Mouse (Mus musculus) kidney, postnatal 0 days (tissue): ENCODE measurements around the gene Wdr54. TPM values are rescaled to one million over a fixed set of nuclear protein-coding genes. Genes with fewer than 3 reads are reported as not detected.

Experiments used
- ATAC-seq: fragments of 200-750 bp; cut with Nextera tagmentation; replicated peaks from 2 replicates; pipeline ENCODE4 v1.8.0; 2017; ENCODE audit warnings: low read depth, moderate number of reproducible peaks, moderate TSS enrichment, moderate library complexity; ENCODE audit not compliant: low FRiP score
- DNase-seq: peaks from one replicate; pipeline ENCODE4 v3.0.0-alpha.2; 2016; ENCODE audit warnings: low spot score
- H3K27ac ChIP-seq: fragments of 300-500 bp; sonication (generic); 2 replicates; pipeline ENCODE4 v1.5.1; 2014; ENCODE audit warnings: mild to moderate bottlenecking
- H3K27me3 ChIP-seq: fragments of 300-500 bp; sonication (generic); 2 replicates; pipeline ENCODE4 v1.6.1; 2014; ENCODE audit warnings: low read length, mixed read lengths; ENCODE audit not compliant: insufficient read depth
- H3K36me3 ChIP-seq: fragments of 300-500 bp; sonication (generic); 2 replicates; pipeline ENCODE4 v1.6.1; 2014; ENCODE audit warnings: low read length, mixed read lengths; ENCODE audit not compliant: insufficient read depth
- H3K4me1 ChIP-seq: fragments of 300-500 bp; sonication (generic); replicated peaks from 2 replicates; pipeline ENCODE4 v1.6.1; 2014; ENCODE audit warnings: antibody characterized with exemption, low read length, mixed read lengths; ENCODE audit not compliant: insufficient read depth
- H3K4me2 ChIP-seq: fragments of 300-500 bp; sonication (generic); 2 replicates; pipeline ENCODE4 v1.6.1; 2014; ENCODE audit warnings: mild to moderate bottlenecking, low read length, moderate library complexity, mixed read lengths
- H3K4me3 ChIP-seq: fragments of 300-500 bp; sonication (generic); replicated peaks from 2 replicates; pipeline ENCODE4 v1.5.1; 2014; ENCODE audit warnings: low read depth, low read length
- H3K9ac ChIP-seq: fragments of 300-500 bp; sonication (generic); 2 replicates; pipeline ENCODE4 v1.6.1; 2014; ENCODE audit warnings: low read depth, low read length
- H3K9me3 ChIP-seq: fragments of 300-500 bp; sonication (generic); replicated peaks from 2 replicates; pipeline ENCODE4 v1.6.1; 2016; ENCODE audit warnings: low read length, inconsistent platforms, mixed read lengths
- CTCF ChIP-seq: IDR thresholded peaks from 2 replicates; pipeline ENCODE4 v1.5.1; 2016; ENCODE audit warnings: antibody characterized with exemption, low read depth, mild to moderate bottlenecking, moderate library complexity
- WGBS: fragments of 180-500 bp; shearing (Covaris S2); extraction: QIAGEN DNeasy Blood & Tissue Kit; methylation state at CpG from one replicate; pipeline ENCODE4 v1.1.7; 2014; 5-methylcytosine and 5-hydroxymethylcytosine counted together
- polyA plus RNA-seq: library from polyadenylated mRNA; unstranded; fragments of >200 nt; fragmentation: Nextera tagmentation; extraction: Ambion mirVana; gene quantifications from 2 replicates; pipeline ENCODE4 v1.2.1, GENCODE M21; 2015

The Wdr54 gene
- polyA plus RNA-seq, 1 experiment from 2014 or later, result 4.2 TPM

DNA sequence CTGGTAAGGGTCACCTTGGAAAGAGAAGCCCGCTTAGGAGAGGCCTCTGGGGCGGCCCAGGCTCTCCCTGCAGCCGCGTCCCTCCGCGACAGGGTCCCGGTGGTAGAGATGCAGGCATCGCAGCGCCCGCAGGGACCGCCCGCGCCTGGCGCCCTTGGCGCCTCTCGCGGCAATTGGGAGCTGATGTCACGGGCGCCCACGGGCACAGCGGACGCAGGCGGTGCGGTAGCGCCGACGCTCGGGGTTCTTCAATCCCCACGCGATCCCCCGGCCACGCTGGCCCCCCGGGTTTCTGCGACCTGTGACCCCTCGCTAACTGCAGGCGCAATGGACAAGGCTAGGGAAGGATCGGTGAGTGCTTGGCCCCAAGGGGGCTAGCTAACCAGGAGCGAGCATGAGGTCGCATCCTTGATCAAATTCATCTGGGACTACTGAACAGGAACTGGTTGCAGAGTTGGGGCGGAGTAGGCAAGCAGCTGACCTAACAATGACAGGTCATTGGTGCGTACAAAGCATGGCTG lies 13.9 kb downstream of the Wdr54 start:
- Histone ChIP-seq H3K27me3 (no peaks in the 10 kb centered on the region), H3K9ac (peak overlapping the region; percentile 57), H3K4me1 (peaks cover 23% of the 10 kb centered on the region), H3K4me2 (peak overlapping the region; percentile 63), H3K9me3 (no peaks in the 10 kb centered on the region), H3K27ac (0 out of 2 replicates have a peak overlapping the region, but pooled peaks have one; percentile 36), H3K36me3 (0 out of 2 replicates have a peak, but pooled peaks cover 4% of the 10 kb centered on the region), H3K4me3 (peak overlapping the region; percentile 14; the same call in 1 of the 2 replicates)
- TF ChIP-seq CTCF, result no peak
- WGBS, result 6% methylated on average over 41 of the region's 41 CpGs
- no peak for DNase-seq
- no peak for ATAC-seq

DNA sequence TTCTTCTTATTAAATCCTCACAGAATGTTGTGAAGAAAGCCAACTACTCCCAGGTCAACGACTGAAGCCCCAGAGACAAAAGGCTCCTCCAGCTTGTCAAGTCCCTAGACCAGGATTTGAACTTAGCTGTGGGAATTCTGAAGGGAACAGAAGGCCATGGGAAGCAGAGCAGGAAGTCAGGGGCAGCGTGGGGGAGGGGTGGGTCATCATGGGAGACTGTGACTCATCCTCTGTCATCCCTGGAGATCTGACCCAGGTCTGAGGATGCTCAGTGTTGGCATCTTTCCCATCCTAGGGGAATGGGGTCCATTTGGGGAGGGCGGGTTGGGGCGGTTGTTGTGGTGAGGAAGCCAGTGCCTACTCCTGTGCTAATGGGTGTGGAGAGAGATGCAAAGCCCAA lies 14.6 kb downstream of the Wdr54 start:
- 39% methylated on average over 4 of the region's 4 CpGs for WGBS
- ATAC-seq, result no peak
- Histone ChIP-seq H3K4me2 (peak overlapping the region; percentile 63), H3K9me3 (no peaks in the 10 kb centered on the region), H3K36me3 (0 out of 2 replicates have a peak, but pooled peaks cover 4% of the 10 kb centered on the region), H3K4me1 (peaks cover 23% of the 10 kb centered on the region), H3K9ac (peak overlapping the region; percentile 57), H3K27me3 (no peaks in the 10 kb centered on the region), H3K27ac (0 out of 2 replicates have a peak overlapping the region, but pooled peaks have one; percentile 36), H3K4me3 (no peak overlapping the region)
- DNase-seq, result no peak
- no peak for TF ChIP-seq CTCF

DNA sequence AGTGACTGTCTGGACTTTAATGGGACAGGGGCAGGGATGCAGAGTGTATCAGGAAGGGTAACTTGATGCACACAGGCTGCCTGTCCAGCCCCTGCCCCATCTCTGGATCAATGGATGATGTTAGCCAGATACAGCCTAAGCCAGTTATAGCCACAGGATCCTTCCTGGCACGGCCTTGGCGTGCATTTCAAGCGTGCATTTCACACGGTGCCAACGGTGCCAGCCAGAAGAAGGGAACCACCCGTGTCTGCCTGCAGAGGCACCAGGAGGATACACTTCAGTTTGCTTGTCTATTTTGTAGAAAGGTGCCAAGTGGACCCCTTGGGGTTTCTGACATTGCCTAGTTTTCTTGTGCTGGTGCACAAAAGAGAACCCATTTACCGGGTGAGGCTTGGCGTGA lies 16.2 kb downstream of the Wdr54 start:
- ATAC-seq, result no peak
- peaks cover 35% of the 10 kb centered on the region for H3K4me1 ChIP-seq
- H3K27ac ChIP-seq, result no peak overlapping the region
- H3K4me3 ChIP-seq, result no peak overlapping the region
- no peaks in the 10 kb centered on the region for H3K9me3 ChIP-seq
- no peak for DNase-seq
- no peak for TF ChIP-seq CTCF
- H3K36me3 ChIP-seq, result 0 out of 2 replicates have a peak, but pooled peaks cover 4% of the 10 kb centered on the region
- H3K9ac ChIP-seq, result no peak overlapping the region
- no peaks in the 10 kb centered on the region for H3K27me3 ChIP-seq
- 98% methylated on average over 8 of the region's 8 CpGs for WGBS
- no peak overlapping the region for H3K4me2 ChIP-seq

DNA sequence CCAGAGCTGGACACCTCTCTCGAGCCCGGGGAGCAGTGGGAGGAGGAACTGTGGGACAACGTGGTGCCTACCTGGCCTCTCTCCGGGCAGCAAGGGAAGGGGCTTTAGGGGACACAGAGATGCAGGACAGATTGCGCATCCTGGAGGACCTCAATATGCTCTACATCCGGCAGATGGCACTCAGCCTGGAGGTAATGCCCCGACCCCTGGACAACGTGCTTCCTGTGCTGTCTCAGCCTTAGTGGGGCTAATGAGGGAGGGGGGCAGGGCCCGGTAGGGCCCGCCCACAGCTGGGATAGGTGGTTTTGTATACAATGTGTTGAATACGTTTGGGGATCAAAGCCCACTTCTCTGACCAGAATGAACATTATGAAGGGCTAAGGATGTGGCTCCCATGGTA lies 18.1 kb downstream of the Wdr54 start:
- H3K4me2 ChIP-seq, result peak overlapping the region; percentile 87
- H3K36me3 ChIP-seq, result 0 out of 2 replicates have a peak, but pooled peaks cover 4% of the 10 kb centered on the region
- peak overlapping the region; percentile 83 for H3K9ac ChIP-seq
- peak overlapping the region; percentile 100 for H3K27ac ChIP-seq
- peaks cover 38% of the 10 kb centered on the region for H3K4me1 ChIP-seq
- H3K27me3 ChIP-seq, result no peaks in the 10 kb centered on the region
- ATAC-seq, result peak; percentile 22; the same call in 1 of the 2 replicates
- 2% methylated on average over 11 of the region's 11 CpGs for WGBS
- H3K9me3 ChIP-seq, result no peaks in the 10 kb centered on the region
- TF ChIP-seq CTCF, result peak; percentile 43
- DNase-seq, result peak; percentile 71
- peak overlapping the region; percentile 53 for H3K4me3 ChIP-seq

DNA sequence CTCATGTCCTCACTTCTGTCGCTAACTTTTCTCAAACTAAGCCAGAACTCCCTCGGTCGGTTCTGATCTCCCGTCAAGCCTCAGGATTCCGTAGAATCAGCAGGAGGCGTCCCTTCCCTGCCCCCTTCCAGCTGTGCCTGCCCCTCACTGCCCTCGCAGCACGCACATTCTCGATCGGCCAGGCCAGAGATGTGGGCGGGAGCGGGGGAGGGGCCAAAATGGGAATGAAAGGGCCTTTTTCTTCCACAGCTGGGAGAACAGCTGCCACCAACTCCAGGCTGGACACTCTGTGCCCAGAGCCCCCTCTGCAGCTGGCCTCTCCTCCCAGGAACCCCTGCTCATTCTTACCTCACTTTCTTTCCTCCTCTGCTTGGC lies 18.6 kb downstream of the Wdr54 start:
- WGBS, result under 1% methylated on average over 12 of the region's 12 CpGs
- H3K27ac ChIP-seq, result peak overlapping the region; percentile 100
- peak overlapping the region; percentile 87 for H3K4me2 ChIP-seq
- peak; percentile 61 for ATAC-seq
- TF ChIP-seq CTCF, result peak; percentile 21; the same call in 1 of the 2 replicates
- peak overlapping the region; percentile 53 for H3K4me3 ChIP-seq
- H3K27me3 ChIP-seq, result no peaks in the 10 kb centered on the region
- peaks cover 38% of the 10 kb centered on the region for H3K4me1 ChIP-seq
- DNase-seq, result peak; percentile 96
- 0 out of 2 replicates have a peak, but pooled peaks cover 4% of the 10 kb centered on the region for H3K36me3 ChIP-seq
- H3K9ac ChIP-seq, result peak overlapping the region; percentile 83
- no peaks in the 10 kb centered on the region for H3K9me3 ChIP-seq

DNA sequence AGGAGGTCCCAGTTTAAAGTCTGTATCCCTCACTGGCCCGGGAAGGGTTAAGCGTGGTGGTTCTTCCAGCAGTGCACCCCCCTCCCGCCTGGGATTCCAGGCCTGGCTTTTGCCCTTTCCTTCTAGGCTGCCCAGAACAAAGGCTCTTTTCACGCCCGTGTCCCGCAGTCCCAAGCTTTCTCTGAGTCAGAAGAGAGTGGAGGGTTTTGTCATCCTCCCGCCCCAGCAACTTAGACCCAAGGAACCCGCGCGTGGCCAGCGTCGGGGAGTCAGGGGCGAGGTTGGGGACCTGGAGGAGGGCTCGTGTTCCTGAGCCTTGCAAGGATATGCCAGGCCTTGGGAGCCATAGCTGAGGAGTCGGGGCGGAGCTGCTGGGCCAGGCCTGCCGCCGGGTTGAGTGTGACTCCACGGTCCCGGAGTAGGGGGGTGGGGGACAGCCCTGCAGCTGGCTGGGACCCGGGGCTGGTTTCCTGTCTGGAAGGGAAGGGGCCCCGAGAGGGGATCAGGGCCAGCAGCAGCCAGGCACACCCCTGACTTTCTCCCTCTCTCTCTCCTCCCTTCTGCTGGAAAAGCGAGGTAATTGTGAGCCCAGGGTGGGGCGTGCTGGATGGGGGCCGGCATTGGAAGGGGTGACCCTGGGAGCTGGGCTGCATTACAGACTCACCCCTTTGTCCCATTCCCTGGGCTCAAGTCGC lies 19.2 kb downstream of the Wdr54 start:
- 0 out of 2 replicates have a peak, but pooled peaks cover 4% of the 10 kb centered on the region for H3K36me3 ChIP-seq
- no peaks in the 10 kb centered on the region for H3K9me3 ChIP-seq
- H3K9ac ChIP-seq, result peak overlapping the region; percentile 83
- H3K4me1 ChIP-seq, result peaks cover 33% of the 10 kb centered on the region
- H3K27me3 ChIP-seq, result no peaks in the 10 kb centered on the region
- peak; percentile 67 for ATAC-seq
- H3K4me2 ChIP-seq, result peak overlapping the region; percentile 87
- WGBS, result under 1% methylated on average over 26 of the region's 26 CpGs
- H3K27ac ChIP-seq, result peak overlapping the region; percentile 100
- H3K4me3 ChIP-seq, result peak overlapping the region; percentile 53
- TF ChIP-seq CTCF, result no peak
- peak; percentile 93 for DNase-seq
